Mouse (Mus musculus) forebrain, embryonic 11.5 days (tissue): ENCODE measurements around the gene Gimap8. TPM values are rescaled to one million over a fixed set of nuclear protein-coding genes. Genes with fewer than 3 reads are reported as not detected.

Source experiments
- ATAC-seq: fragments of 200-750 bp; cut with Nextera tagmentation; replicated peaks from 2 replicates; pipeline ENCODE4 v1.8.0; 2017; ENCODE audit warnings: moderate TSS enrichment; ENCODE audit not compliant: low FRiP score
- DNase-seq: peaks from one replicate; pipeline ENCODE4 v3.0.0-alpha.2; 2017; ENCODE audit warnings: low spot score
- H3K27ac ChIP-seq: fragments of 300-500 bp; sonication (generic); 2 replicates; pipeline ENCODE4 v1.5.1; 2014; ENCODE audit warnings: low read depth, low read length
- H3K27me3 ChIP-seq: fragments of 300-500 bp; sonication (generic); 2 replicates; pipeline ENCODE4 v1.6.1; 2014; ENCODE audit warnings: mild to moderate bottlenecking, low read length, mixed read lengths; ENCODE audit not compliant: control insufficient read depth, insufficient read depth
- H3K36me3 ChIP-seq: fragments of 300-500 bp; sonication (generic); 2 replicates; pipeline ENCODE4 v1.6.1; 2014; ENCODE audit warnings: mild to moderate bottlenecking, low read length, moderate library complexity, mixed read lengths; ENCODE audit not compliant: control insufficient read depth, insufficient read depth
- H3K4me1 ChIP-seq: fragments of 300-500 bp; sonication (generic); replicated peaks from 2 replicates; pipeline ENCODE4 v1.6.1; 2014; ENCODE audit warnings: low read length, mixed read lengths; ENCODE audit not compliant: control insufficient read depth, insufficient read depth
- H3K4me2 ChIP-seq: fragments of 300-500 bp; sonication (generic); 2 replicates; pipeline ENCODE4 v1.6.1; 2014; ENCODE audit warnings: low read depth, mild to moderate bottlenecking, low read length, moderate library complexity, mixed read lengths; ENCODE audit not compliant: severe bottlenecking
- H3K4me3 ChIP-seq: fragments of 300-500 bp; sonication (generic); 2 replicates; pipeline ENCODE4 v1.5.1; 2014; ENCODE audit warnings: low read depth, low read length
- H3K9ac ChIP-seq: fragments of 300-500 bp; sonication (generic); 2 replicates; pipeline ENCODE4 v1.6.1; 2014; ENCODE audit warnings: low read length
- H3K9me3 ChIP-seq: fragments of 300-500 bp; sonication (generic); 2 replicates; pipeline ENCODE4 v1.6.1; 2016; ENCODE audit warnings: low read length, mixed read lengths; ENCODE audit not compliant: control insufficient read depth
- WGBS: fragments of 180-500 bp; shearing (Covaris S2); extraction: QIAGEN DNeasy Blood & Tissue Kit; methylation state at CpG from one replicate; pipeline ENCODE4 v1.1.7; 2014; 5-methylcytosine and 5-hydroxymethylcytosine counted together
- polyA plus RNA-seq: library from polyadenylated mRNA; unstranded; fragments of >200 nt; fragmentation: Nextera tagmentation; extraction: Ambion mirVana; gene quantifications from 2 replicates; pipeline ENCODE4 v1.2.1, GENCODE M21; 2014

Gimap8 gene
- polyA plus RNA-seq, 1 experiment from 2014 or later: 0.16 TPM

GRCm38 (mm10) chr6:48628808-48629660, 18.0 kb upstream of the Gimap8 start:
- H3K27ac ChIP-seq: no peak overlapping the region

GRCm38 (mm10) chr6:48629661-48630034, 17.4 kb upstream of the Gimap8 start:
- 25% methylated on average over 13 of the region's 13 CpGs for WGBS
- H3K27me3 ChIP-seq: peaks cover 30% of the 10 kb centered on the region
- no peaks in the 10 kb centered on the region for H3K9me3 ChIP-seq
- H3K4me2 ChIP-seq: peak overlapping the region; percentile 66
- peak overlapping the region; percentile 32 for H3K4me3 ChIP-seq
- H3K27ac ChIP-seq: no peak overlapping the region
- peak overlapping the region; percentile 43 for H3K9ac ChIP-seq
- ATAC-seq (0 out of 2 replicates have a peak, but pooled peaks have one; percentile 31), DNase-seq (no peak)
- H3K36me3 ChIP-seq: no peaks in the 10 kb centered on the region
- H3K4me1 ChIP-seq: peaks cover 2% of the 10 kb centered on the region; the same call in 1 of the 2 replicates

More at GRCm38 (mm10) chr6:48628808-48629660, 18.0 kb upstream of the Gimap8 start:
- H3K9me3 ChIP-seq: no peaks in the 10 kb centered on the region
- 6% methylated on average over 54 of the region's 54 CpGs for WGBS
- ATAC-seq (peak; percentile 45; the same call in 1 of the 2 replicates), DNase-seq (peak; percentile 60)
- peak overlapping the region; percentile 32 for H3K4me3 ChIP-seq
- H3K4me2 ChIP-seq: peak overlapping the region; percentile 66
- no peaks in the 10 kb centered on the region for H3K36me3 ChIP-seq
- H3K4me1 ChIP-seq: peaks cover 2% of the 10 kb centered on the region; the same call in 1 of the 2 replicates
- peaks cover 30% of the 10 kb centered on the region for H3K27me3 ChIP-seq
- peak overlapping the region; percentile 43 for H3K9ac ChIP-seq

- no peak overlapping the region for H3K4me3 ChIP-seq
- WGBS: 89% methylated on average over 8 of the region's 8 CpGs
- DNase-seq: no peak
- ATAC-seq: no peak
- peaks cover 2% of the 10 kb centered on the region; the same call in 1 of the 2 replicates for H3K4me1 ChIP-seq
- H3K4me2 ChIP-seq: no peak overlapping the region
- H3K27me3 ChIP-seq: peaks cover 30% of the 10 kb centered on the region
- H3K36me3 ChIP-seq: no peaks in the 10 kb centered on the region
- no peak overlapping the region for H3K27ac ChIP-seq
- no peak overlapping the region for H3K9ac ChIP-seq
- H3K9me3 ChIP-seq: no peaks in the 10 kb centered on the region
These were observed 16.2 kb upstream of the Gimap8 start for GRCm38 (mm10) chr6:48630831-48631230.

GRCm38 (mm10) chr6:48635105-48635504, 11.9 kb upstream of the Gimap8 start:
- 87% methylated on average over 2 of the region's 2 CpGs for WGBS

GRCm38 (mm10) chr6:48636515-48636914, 10.5 kb upstream of the Gimap8 start:
- H3K36me3 ChIP-seq: no peaks in the 10 kb centered on the region
- H3K9ac ChIP-seq: no peak overlapping the region
- ATAC-seq: no peak
- WGBS: 45% methylated on average over 6 of the region's 6 CpGs
- H3K4me3 ChIP-seq: no peak overlapping the region
- no peaks in the 10 kb centered on the region for H3K9me3 ChIP-seq
- H3K4me2 ChIP-seq: no peak overlapping the region
- no peak overlapping the region for H3K27ac ChIP-seq
- H3K4me1 ChIP-seq: no peaks in the 10 kb centered on the region
- no peaks in the 10 kb centered on the region for H3K27me3 ChIP-seq
- DNase-seq: no peak

More at GRCm38 (mm10) chr6:48635105-48635504, 11.9 kb upstream of the Gimap8 start:
- no peak overlapping the region for H3K9ac ChIP-seq
- H3K4me2 ChIP-seq: no peak overlapping the region
- no peaks in the 10 kb centered on the region for H3K9me3 ChIP-seq
- H3K27me3 ChIP-seq: peaks cover 3% of the 10 kb centered on the region; the same call in 1 of the 2 replicates
- DNase-seq (no peak), ATAC-seq (no peak)
- H3K4me3 ChIP-seq: no peak overlapping the region
- no peak overlapping the region for H3K27ac ChIP-seq
- H3K36me3 ChIP-seq: no peaks in the 10 kb centered on the region
- no peaks in the 10 kb centered on the region for H3K4me1 ChIP-seq

GRCm38 (mm10) chr6:48637811-48638500, 9.1 kb upstream of the Gimap8 start:
- Histone ChIP-seq H3K27me3 (no peaks in the 10 kb centered on the region), H3K27ac (no peak overlapping the region), H3K4me1 (no peaks in the 10 kb centered on the region), H3K9ac (no peak overlapping the region), H3K36me3 (no peaks in the 10 kb centered on the region), H3K4me3 (no peak overlapping the region), H3K4me2 (no peak overlapping the region), H3K9me3 (no peaks in the 10 kb centered on the region)
- DNase-seq (no peak), ATAC-seq (no peak)
- WGBS: 76% methylated on average over 6 of the region's 6 CpGs

- DNase-seq (no peak), ATAC-seq (no peak)
- 80% methylated on average over 2 of the region's 2 CpGs for WGBS
- Histone ChIP-seq H3K4me1 (no peaks in the 10 kb centered on the region), H3K9me3 (no peaks in the 10 kb centered on the region), H3K27ac (no peak overlapping the region), H3K27me3 (no peaks in the 10 kb centered on the region), H3K36me3 (no peaks in the 10 kb centered on the region), H3K9ac (no peak overlapping the region), H3K4me3 (no peak overlapping the region), H3K4me2 (no peak overlapping the region)
These were observed 8.5 kb upstream of the Gimap8 start for GRCm38 (mm10) chr6:48638553-48638952.

GRCm38 (mm10) chr6:48641391-48641790, 5.6 kb upstream of the Gimap8 start:
- ATAC-seq (no peak), DNase-seq (no peak)
- Histone ChIP-seq H3K27me3 (no peaks in the 10 kb centered on the region), H3K9me3 (no peaks in the 10 kb centered on the region), H3K9ac (no peak overlapping the region), H3K4me2 (no peak overlapping the region), H3K36me3 (no peaks in the 10 kb centered on the region), H3K27ac (no peak overlapping the region), H3K4me1 (no peaks in the 10 kb centered on the region), H3K4me3 (no peak overlapping the region)
- WGBS: 82% methylated on average over 6 of the region's 6 CpGs
